Mouse (Mus musculus): ENCODE measurements around the gene Cad.
A peak's percentile ranks its signal among the peaks of the same experiment; 100 is the strongest.

The Cad gene

DNA sequence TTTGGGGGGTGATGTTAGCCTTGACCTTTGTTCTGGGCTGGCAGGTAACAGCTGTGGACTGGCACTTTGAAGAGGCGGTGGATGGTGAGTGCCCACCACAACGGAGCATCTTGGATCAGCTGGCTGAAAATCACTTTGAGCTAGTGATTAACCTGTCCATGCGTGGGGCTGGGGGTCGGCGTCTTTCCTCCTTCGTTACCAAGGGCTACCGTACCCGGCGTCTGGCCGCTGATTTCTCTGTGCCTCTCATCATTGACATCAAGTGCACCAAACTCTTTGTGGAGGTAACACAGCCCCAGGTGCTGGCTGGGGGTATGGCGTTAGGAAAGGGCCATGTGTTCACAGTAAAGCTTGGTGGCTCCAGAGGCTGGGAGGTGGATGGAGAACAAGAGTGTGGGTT is 17.2 kb downstream of the Cad start:
- DNase-seq, result no peak

DNA sequence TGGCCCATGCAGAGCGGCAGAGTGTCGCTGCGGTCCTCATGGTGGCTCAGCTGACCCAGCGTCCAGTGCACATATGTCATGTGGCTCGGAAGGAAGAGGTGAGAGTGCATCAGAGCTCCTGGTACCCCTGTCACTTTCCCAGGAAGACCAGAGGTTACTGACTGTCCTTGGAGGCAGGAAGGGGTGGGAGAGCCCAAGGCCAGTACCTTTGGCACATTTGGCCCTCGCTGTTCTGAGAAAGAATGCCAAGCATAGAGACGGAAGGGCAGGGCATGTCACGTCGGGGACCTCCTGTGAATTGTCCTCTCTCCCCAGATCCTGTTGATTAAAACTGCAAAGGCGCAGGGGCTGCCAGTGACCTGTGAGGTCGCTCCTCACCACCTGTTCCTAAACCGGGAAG is 18.6 kb downstream of the Cad start:
- DNase-seq, result no peak

DNA sequence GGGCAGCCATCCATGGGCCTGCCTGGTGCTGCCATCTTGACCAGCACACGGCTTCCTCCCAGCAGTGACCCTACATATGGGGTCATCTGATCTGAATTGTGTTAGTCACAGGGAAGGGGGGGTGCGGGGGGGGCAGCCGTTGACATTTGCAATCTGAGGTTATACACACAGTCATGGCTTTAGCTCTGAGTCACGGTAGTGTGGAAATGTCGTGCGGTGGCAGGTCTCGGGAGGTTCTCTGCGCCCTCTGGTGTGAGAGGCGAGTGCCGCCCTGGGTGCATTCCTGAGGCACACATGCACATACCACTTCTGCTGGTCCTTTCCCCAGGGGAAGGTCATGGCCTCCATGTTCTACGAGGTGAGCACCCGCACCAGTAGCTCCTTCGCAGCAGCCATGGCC is 21.8 kb downstream of the Cad start:
- DNase-seq, result no peak

DNA sequence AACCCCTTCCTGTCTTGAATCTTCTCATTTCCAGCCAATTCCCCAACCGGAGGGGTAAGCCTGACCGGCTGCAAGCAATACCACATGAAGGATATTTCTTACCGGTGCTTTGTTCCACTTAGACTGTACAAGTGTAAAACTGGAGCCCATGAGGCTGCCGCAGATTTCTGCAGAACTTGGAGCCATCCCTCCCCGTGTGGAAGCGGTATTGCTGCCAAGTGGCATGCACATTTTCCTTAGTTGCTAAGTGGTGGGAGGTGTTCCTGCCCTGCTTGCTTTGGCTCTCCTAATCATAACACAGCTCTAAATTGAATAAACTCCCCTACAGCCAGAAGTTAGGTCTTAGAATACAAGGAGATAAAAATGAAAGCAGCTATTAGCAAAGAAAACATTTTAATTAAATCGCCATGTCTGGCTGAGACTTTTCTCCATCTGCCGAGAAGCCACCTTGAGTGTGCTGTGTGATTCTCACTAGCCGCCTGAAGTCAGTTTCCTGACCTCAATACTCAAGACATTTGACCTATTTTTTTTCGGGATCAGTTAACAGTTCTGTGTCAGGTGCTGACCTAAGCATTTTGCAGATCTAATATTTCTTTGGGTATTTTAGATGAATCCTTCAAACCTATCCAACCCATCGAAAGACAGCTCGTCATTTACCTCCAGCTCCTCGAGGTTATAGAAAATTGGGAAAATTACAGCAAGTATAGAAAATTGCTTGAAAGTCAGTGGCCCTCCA is 25.6 kb downstream of the Cad start:
- no peak for DNase-seq

DNA sequence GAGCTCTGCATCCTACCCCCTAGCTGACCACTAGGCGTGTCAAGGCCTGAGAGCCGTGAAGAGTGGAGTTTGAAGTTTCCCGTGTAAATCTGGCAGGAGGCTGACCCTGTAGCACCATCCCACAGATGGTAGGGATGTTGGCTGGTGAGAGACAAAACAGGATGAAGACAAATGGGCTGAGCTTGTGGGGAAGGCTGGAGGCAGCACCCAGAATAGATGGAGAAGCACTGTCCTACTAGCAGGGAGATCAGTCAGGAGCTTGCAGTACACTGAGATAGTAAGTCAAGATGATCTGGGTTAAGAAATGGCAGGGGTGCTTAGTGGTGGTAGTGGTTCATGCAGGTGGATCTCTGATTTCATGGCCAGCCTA is 26.2 kb downstream of the Cad start:
- no peak for DNase-seq

DNA sequence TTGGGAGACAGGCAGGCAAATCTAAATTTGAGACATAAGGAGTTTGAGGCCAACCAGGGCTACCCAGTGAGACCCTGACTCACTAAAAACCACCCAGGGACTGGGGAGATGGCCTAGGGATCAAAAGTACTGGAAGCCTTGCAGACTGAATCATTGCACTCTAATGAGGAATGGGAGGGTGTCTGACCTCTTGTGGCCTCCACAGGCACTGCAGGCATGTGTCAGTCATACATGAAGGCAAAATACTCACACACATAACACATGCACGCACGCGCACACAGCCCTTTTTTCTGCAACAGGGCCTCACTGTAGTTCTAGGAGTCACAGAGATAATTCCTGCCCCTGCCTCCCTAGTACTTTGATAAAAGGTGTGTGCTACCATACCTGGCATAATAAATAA is 26.8 kb downstream of the Cad start:
- peak; percentile 54 for DNase-seq

DNA sequence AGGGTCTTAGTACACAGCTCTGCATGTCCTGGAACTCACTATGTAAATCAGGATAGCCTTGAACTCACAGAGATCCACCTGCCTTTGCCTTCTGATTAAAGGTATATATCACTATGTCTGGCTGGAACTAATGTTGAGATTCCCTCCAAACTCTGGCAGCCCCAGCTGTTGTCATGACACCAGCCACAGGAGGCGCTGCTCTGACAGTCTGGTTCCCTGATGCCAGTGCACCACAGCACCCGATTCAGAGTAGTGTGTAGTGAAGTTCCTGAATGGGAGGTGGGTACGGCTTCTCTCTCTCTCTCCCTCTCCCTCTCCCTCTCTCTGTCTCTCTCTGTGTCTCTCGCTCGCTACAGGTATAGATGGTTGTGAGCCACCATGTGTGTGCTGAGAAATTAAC is 27.8 kb downstream of the Cad start:
- peak; percentile 73 for DNase-seq

DNA sequence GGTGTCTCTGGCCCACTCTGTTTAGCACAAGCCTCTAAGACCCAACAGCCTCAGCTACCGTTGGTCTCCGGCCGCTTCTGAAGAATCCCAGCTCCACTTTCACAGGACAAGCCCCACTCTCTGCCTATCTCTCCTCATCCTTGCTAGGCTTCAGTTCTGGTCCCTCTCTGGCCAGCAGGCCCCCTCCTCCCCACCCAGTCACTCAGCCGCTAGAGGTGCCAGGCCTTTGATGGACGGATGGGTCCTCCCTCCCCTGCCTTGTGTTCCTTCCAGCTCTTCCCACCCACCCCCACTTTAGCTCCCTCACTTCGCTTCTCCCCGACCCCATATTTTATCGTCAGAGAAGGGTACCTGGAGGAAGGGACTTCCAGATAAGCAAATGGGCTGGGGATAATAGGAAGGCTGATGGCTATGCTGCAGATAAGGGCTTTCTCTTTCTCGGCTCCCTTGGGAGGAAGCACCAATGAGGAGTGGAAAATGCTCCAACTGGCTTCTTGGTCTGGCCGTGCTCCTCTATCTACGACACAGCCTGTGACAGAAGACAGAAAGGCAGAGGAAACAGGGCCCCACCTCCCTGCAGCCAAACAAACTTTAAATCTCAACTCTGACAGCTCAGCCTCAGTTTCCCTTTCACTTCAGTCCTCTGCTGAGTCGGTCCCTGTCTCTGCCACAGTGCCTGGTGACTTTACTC is 28.5 kb downstream of the Cad start:
- no peak for DNase-seq

DNA sequence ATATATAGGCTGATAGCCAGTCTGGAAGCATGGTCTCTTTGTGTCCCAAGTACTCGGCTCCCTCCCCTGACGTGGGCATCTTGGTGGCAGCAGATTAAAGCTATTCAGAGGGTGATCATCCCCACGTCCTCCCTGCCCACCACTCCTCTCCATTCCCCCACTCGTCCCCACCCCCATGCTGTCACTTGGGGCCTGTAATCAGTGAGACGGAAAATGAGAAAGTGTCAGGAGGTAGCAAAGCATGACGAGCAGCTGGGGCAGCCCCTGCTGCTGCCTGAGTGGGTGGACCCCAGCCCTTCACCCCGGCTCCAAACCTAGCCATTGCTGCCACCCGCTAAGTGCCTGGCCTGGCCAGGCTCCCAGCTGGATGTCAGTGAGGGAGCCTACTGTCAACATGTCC is 29.4 kb downstream of the Cad start:
- peak; percentile 25 for DNase-seq

DNA sequence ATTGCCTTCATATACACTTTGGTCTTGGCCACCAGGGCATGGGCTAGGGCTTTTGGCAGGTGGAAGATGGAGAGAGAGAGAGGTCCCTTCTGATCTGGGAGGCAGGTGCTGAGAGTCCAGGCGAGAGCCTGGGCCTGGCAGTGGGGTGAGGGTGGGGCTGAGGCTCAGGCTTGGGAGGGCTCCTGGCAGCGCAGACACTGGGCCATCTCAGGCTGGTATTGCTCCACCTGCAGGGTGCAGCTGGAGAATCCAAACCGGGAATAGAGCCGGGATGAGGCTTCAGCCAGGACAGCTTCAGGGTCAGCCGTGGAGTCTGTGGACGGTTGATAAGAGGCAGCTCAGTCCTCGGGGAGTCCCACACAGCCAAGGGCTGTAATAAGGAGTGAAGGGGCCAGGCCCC is 32.0 kb downstream of the Cad start:
- no peak for DNase-seq

DNA sequence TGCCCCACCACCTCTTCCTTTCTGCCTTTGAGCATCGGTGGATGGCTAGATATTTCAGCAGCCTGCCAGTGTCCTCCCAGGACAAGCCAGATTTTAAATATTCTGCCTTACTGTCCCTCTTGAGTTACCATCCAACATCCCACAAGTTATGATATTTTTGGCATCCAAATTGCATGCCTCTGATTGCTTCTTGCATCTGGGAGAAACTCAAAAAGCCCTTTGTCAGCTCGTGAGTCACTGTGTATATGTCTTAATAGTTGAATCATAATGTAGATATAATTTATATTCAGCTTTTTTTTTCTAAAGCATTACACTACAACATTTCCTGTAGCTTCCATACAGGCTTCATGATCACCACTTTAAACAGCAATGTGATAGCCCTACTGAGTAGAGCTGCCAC is 32.6 kb downstream of the Cad start:
- no peak for DNase-seq

DNA sequence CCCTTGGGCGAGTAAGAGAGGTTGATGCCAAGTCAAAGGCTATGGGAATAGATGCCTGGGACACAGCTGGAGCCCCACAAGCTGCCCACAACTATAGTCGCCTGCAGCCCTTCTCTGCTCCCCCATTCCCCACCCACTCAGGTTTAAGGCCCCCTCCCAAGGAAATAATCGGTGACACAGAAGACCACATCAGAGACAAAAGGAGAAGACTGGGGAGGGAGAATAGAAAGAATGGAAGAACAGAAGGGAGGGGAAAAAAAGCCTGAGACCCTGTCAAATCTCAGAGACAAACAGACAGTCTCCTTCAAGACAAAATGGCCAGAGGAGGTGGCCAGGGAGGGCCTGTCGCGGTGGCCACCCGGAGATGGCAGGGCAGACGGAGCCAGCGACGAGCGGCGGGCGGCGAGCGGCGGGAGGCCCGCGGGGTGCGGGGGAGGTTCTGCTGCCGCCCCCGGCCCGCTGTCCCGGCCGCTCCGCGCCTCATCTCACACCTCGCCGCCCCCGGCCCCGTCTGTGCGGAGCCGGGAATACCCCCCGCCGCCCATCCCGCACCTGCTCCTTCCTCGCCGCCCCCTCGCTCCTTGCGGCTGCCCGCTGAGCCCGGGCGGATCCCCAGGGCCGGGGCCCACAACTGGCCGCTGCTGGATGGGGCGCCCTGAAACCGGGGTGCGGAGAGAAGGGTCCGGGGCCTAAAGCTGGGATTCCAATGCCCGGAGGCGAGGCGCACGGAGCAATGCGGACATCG is 37.8 kb downstream of the Cad start:
- DNase-seq, result peak; percentile 11

DNA sequence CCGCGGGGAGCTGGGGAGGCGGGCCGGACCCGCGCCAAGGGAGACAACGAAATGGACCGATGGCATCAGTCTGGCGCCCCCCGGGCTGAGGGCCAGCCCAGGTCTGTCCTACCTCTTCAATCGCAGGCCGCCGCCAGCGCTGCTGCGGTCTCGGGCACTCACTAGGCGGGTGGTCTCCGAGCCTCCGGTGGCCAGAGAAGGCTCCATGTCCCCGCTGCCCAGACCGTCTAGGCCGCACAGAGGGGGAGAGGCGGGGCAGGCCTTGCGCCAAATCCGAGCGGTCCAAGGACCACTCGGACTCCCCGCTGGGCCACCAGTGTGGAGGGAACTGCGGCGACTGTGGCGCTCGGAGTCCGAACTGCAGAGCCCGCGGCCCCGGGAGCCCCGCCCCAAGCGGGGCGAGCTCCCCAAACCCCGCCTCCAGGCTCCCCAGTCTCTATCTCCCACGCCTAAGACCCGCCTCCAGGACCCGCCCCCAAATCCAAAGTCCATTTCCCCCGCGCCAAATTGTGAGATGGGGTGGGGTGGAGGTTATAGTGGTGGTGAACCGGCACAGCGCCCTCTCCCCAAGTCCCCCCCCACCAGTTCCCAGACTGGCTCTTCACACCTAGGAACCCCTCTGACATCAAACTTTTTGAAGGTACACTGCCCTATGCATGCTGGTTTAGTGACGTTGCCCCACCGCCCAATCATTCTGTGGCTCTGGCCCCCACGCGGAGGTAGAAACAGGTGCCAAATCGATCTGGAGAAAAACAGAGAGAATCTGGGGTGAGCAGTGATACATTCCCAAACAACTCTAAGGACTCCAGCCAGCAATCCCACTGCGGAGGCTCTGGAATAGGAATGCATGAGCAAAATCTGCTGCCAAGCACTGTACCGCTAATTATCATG is 38.8 kb downstream of the Cad start:
- DNase-seq, result peak; percentile 61

DNA sequence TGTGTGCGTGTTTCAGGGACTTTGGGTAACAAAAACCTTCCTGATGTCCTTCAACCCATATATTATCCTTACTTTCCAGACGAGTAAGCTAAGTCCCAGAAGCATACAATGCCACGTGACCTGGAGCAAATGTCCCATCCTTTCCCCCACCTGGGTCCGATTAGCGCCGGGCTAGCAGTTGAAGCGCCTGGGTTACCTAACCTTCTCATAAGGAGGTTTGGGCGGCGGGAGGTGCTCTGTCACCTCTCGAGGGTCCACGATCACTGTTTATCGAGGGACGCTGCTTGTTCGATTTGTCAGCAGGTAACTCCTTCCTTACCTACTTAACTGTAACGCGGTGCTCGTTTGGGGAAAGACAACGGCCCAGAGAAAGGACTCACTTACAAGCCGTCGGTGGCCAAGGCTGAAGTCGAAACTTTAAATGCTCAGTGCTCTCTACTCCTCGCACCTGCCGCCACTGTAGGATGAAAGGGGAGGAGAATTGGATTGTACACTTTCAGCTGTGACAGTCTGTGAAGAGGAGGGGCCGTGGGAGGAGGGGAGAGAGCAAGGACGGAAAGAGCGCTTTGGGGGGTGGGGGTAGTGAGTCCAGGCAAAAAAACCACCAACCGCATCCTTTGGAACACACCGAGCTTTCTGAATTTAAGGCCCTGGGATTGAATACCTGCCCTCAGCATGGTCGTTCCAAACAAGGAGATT is 39.7 kb downstream of the Cad start:
- peak; percentile 48 for DNase-seq

DNA sequence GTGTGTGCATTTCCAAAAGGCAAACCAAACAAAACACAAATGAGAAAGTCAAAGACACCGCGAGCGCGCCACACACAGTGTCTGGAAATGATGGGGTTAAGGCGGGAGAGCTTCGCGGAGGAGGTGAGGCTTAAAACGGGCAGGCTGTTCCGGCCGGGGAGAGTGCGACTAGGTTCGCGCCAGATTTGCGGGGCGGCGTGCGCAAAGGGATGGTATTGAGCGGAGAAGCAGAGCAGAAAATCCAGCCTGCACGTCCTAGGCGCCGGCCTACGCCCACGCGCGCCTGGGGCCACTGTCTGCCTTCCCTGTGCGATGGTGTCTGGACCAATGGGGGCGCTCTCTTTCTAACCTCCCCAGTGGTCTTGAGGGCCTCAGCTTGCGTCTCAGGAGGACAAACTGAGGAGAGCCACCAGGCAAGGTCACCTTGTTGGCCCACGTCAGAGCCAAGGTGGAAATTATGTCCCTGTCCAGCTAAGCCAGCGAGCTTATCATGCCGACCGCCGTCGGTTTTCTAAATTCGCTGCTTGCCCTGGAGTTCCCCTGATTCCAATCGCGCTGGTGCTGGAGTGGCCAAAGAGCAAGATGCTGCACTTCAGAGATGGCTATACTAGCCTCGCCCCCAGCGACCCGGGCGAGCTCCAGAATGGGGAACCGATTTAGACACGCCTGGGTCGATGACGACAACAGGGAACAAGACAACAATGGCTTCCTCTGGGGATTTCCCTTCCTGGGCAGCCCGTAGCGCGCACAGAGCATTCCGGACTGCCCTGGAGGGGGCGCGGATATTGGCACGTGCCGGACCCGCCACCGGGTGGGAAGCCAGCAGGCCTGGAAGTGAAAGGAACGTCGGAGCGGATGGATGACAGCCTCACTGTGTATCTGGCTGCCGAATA is 40.5 kb downstream of the Cad start:
- peak; percentile 60 for DNase-seq

DNA sequence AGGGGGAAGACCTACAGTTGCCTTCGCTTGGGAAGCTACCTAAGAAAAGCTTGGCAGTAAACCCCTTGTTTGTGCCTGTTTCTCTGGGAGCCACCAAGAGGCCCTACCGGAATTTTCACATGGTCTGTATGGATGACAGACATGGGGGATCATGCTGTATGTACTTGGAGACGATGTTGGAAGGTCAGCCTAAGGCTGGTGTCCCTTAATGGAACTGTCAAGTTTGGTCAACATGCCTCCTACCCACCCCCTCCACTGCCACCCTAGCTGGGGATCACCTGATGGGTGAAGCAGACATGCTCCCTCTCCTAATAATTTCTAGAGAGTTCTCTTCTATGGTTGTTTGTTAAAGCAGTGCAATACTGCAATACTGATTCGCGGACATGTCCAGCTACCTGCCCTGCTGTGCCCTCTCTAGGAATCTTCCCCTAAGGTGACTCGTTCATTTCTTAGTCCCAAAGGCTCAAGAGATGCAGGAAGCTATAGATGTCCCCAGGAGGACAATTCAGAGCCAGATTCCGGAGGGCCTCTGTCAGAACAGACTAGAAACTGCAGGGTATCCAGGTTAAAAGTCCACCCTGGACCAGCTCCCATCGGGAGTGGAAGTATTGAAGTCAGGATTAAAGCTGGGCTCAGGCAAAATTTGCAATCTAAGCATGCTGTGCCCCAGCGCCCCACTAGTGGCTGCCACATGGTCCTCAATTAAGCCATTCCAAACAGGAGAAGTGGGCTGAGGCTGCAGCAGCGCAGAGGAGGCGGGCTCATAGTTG is 41.3 kb downstream of the Cad start:
- peak; percentile 11 for DNase-seq

DNA sequence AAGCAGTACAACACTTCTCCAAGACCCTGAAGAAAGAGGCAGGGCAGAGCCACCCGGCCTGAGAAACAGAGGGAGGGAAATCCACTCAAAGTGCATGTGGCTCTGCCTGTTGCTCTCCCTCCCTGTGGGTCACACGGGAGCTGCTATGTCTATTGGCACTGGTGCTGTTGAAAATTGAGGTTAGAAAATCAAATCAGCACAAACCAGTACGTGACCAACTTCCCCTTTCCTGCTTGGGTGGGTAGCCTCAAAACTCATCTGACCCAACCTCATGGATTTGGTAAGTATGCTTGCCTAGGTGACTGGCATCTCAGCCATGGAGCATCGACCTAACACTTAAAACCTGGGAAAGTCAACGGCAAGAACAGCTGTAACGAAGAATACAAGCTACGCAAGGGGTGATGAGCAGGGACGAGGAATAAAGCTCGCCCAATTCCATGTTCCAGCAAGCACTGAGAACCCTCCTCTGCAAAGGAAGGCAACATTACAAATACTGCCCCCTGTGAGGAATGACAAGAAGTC is 51.3 kb downstream of the Cad start, which contains the start of gene Dnajc5g:
Dnajc5g (plus strand) TSS at position 472 of the 522 bp plus-strand sequence.
- no peak for DNase-seq

DNA sequence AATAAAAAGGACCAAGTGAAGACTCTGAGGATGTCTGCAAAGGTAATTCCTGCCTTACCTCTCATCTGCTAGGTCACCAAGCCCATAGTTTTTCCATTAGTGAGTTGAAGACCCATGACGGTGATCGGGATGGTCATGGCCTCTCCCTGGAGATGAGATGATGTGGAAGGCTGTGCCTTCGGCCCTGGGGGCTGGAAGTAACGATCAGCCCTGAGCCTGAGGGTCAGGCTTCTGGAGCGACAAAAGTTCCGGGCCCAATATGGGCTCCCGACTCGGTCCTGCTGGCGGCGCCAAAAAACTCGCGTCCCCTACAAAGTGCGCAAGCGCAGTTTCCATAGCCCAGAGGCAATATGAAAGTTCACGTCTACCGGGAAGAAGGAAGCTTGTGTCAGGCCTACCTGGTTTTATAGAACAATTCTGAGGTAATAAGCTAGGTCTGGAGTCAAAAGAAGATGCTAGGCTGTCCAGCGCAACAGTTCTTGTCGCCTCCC is 53.5 kb downstream of the Cad start, which contains the start of gene Slc30a3:
Slc30a3 (minus strand) TSS at position 238 of the 491 bp plus-strand sequence.
- no peak for DNase-seq

DNA sequence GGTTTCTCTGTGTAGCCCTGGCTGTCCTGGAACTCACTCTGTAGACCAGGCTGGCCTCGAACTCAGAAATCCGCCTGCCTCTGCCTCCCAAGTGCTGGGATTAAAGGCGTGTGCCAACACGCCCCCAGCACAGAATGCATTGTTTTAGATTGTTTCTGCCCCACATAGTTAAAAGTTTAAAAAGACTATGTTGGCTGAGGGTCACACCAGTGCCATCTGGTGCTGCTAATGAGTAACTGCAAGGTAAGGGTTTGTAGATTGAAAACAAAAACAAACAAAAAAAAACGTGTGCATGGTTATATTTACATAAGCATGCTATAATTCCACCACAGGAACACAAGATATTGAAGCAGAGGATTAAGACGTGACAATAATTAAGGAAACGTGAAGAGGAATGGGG is 56.2 kb downstream of the Cad start:
- peak; percentile 23 for DNase-seq

DNA sequence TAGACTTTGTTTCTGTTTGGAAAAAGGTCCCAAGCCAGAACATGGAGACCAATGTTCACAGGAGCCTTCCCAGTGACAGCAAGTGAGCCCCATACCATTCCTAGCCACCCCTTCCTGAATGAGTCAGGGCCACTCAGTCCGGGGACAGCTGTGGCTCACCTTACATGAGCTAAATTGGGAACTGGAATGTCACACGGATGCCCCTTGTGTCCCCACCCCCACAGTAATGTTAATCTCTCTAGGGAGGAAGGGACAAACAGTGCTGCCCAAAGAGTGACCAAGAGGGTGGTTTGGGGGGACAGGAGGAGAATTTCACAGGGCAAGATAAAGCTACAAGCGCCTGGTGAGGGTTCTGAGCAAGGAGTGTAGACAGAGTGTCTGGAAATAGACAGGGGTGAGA is 61.8 kb downstream of the Cad start, which contains the start of gene Trim54:
Trim54 (plus strand) TSS at position 359 of the 400 bp plus-strand sequence.
- no peak for DNase-seq

All from embryo, embryonic 11 days (tissue).